Mouse (Mus musculus): Measurements from ENCODE around the gene Prkn. TPM values are rescaled to one million over a fixed set of nuclear protein-coding genes. Genes with fewer than 3 reads are reported as not detected.

The Prkn gene
- total and polyA plus RNA-seq, 3 experiments: 0.39 to 0.50 TPM; not detected in 1

GRCm38 (mm10) chr17:11402225-11402875 is 562.2 kb downstream of the Prkn start:
- Histone ChIP-seq H3K27me3 (ENCODE audit: control insufficient read depth in 1 of 2, insufficient read depth in 2 of 2, low read length in 2 of 2) (no peaks in the 10 kb centered on the region; a peak in 1 of 4 replicates), H3K36me3 (ENCODE audit: control insufficient read depth in 1 of 2, insufficient read depth in 2 of 2, low read length in 2 of 2) (no peaks in the 10 kb centered on the region), H3K9ac (ENCODE audit: control insufficient read depth, low read depth, low read length, poor library complexity, severe bottlenecking) (no peak overlapping the region), H3K27ac (ENCODE audit: control insufficient read depth, low read depth, low read length) (no peak overlapping the region), H3K79me2 (ENCODE audit: control insufficient read depth, insufficient read depth, low read length, poor library complexity) (no peaks in the 10 kb centered on the region), H3K4me3 (ENCODE audit: control insufficient read depth in 1 of 2, insufficient read depth in 1 of 2, low read depth in 2 of 2, low read length in 2 of 2) (no peak overlapping the region), H3K9me3 (replicated peaks; ENCODE audit: insufficient read depth, low read length) (no peaks in the 10 kb centered on the region), H3K4me1 (ENCODE audit: control insufficient read depth in 1 of 2, insufficient read depth in 2 of 2, low read length in 2 of 2) (no peaks in the 10 kb centered on the region)
- no peak for DNase-seq (ENCODE audit: low read depth, low spot score)
- TF ChIP-seq ZMIZ1 (IDR thresholded peaks at IDR 0.05; ENCODE audit: low read depth, low read length) (no peak), CTCF (IDR thresholded peaks at IDR 0.05 in 2 of 3, conservative IDR thresholded peaks at IDR 0.05 in 1 of 3; ENCODE audit: control insufficient read depth in 1 of 3, insufficient read depth in 1 of 3, low read depth in 2 of 3, low read length in 3 of 3, poor library complexity in 1 of 3, severe bottlenecking in 1 of 3) (no peak), POLR2AphosphoS2 (IDR thresholded peaks at IDR 0.05; ENCODE audit: low read length) (no peak), HCFC1 (IDR thresholded peaks at IDR 0.05; ENCODE audit: low read depth, low read length) (no peak), JUND (IDR thresholded peaks at IDR 0.05; ENCODE audit: low read depth, low read length) (no peak), MEF2A (IDR thresholded peaks at IDR 0.05; ENCODE audit: extremely low read depth, insufficient replicate concordance, low read depth, low read length, poor library complexity, severe bottlenecking) (no peak), SIN3A (IDR thresholded peaks at IDR 0.05; ENCODE audit: low read length) (no peak), TAL1 (IDR thresholded peaks at IDR 0.05; ENCODE audit: low read length) (no peak), NELFE (IDR thresholded peaks at IDR 0.05; ENCODE audit: low read depth, low read length) (no peak), POLR2A (IDR thresholded peaks at IDR 0.05; ENCODE audit: control insufficient read depth in 1 of 2, insufficient read depth in 1 of 2, low read depth in 1 of 2, low read length in 2 of 2, poor library complexity in 1 of 2) (no peak), EP300 (IDR thresholded peaks at IDR 0.05; ENCODE audit: low read depth in 1 of 2, low read length in 2 of 2) (no peak), USF2 (IDR thresholded peaks at IDR 0.05; ENCODE audit: borderline replicate concordance in 1 of 2, insufficient read depth in 1 of 2, low read depth in 1 of 2, low read length in 2 of 2) (no peak), ZC3H11A (IDR thresholded peaks at IDR 0.05; ENCODE audit: low read depth, low read length) (no peak), CHD2 (IDR thresholded peaks at IDR 0.05; ENCODE audit: low read length) (no peak)

GRCm38 (mm10) chr17:11411414-11411813 is 571.2 kb downstream of the Prkn start:
- DNase-seq (ENCODE audit: low read depth, low spot score): no peak
- Histone ChIP-seq H3K4me1 (ENCODE audit: control insufficient read depth in 1 of 2, insufficient read depth in 2 of 2, low read length in 2 of 2) (no peaks in the 10 kb centered on the region; a peak in 1 of 4 replicates), H3K9ac (ENCODE audit: control insufficient read depth, low read depth, low read length, poor library complexity, severe bottlenecking) (no peak overlapping the region), H3K27me3 (ENCODE audit: control insufficient read depth in 1 of 2, insufficient read depth in 2 of 2, low read length in 2 of 2) (no peaks in the 10 kb centered on the region), H3K4me3 (ENCODE audit: control insufficient read depth in 1 of 2, insufficient read depth in 1 of 2, low read depth in 2 of 2, low read length in 2 of 2) (no peak overlapping the region), H3K9me3 (replicated peaks; ENCODE audit: insufficient read depth, low read length) (no peaks in the 10 kb centered on the region), H3K79me2 (ENCODE audit: control insufficient read depth, insufficient read depth, low read length, poor library complexity) (no peaks in the 10 kb centered on the region), H3K36me3 (ENCODE audit: control insufficient read depth in 1 of 2, insufficient read depth in 2 of 2, low read length in 2 of 2) (no peaks in the 10 kb centered on the region), H3K27ac (ENCODE audit: control insufficient read depth, low read depth, low read length) (no peak overlapping the region)
- TF ChIP-seq RCOR1 (IDR thresholded peaks at IDR 0.05; ENCODE audit: low read depth, low read length): no peak
- TF ChIP-seq USF1 (IDR thresholded peaks at IDR 0.05; ENCODE audit: low read depth, low read length): no peak
- TF ChIP-seq RAD21 (IDR thresholded peaks at IDR 0.05; ENCODE audit: low read depth, low read length): no peak
- TF ChIP-seq MYB (IDR thresholded peaks at IDR 0.05; ENCODE audit: low read depth, low read length): no peak
- no peak for TF ChIP-seq JUND (IDR thresholded peaks at IDR 0.05; ENCODE audit: low read depth, low read length)
- no peak for TF ChIP-seq ZMIZ1 (IDR thresholded peaks at IDR 0.05; ENCODE audit: low read depth, low read length)
- TF ChIP-seq CTCF (IDR thresholded peaks at IDR 0.05 in 2 of 3, conservative IDR thresholded peaks at IDR 0.05 in 1 of 3; ENCODE audit: control insufficient read depth in 1 of 3, insufficient read depth in 1 of 3, low read depth in 2 of 3, low read length in 3 of 3, poor library complexity in 1 of 3, severe bottlenecking in 1 of 3): no peak
- no peak for TF ChIP-seq MAX (IDR thresholded peaks at IDR 0.05; ENCODE audit: low read length)
- peak; percentile 44; the same call in 1 of the 2 replicates for TF ChIP-seq TCF12 (IDR thresholded peaks at IDR 0.05; ENCODE audit: low read depth, low read length)
- TF ChIP-seq KAT2A (conservative IDR thresholded peaks at IDR 0.05; ENCODE audit: low read depth, low read length): no peak
- TF ChIP-seq SIN3A (IDR thresholded peaks at IDR 0.05; ENCODE audit: low read length): no peak
- TF ChIP-seq CHD2 (IDR thresholded peaks at IDR 0.05; ENCODE audit: low read length): no peak
- TF ChIP-seq EP300 (IDR thresholded peaks at IDR 0.05; ENCODE audit: low read depth in 1 of 2, low read length in 2 of 2): peak in 1 of 2 experiments; percentile 53; a peak in 1 of 4 replicates

Measured in MEL (cell line).